Mouse (Mus musculus): Measurements from ENCODE around the gene Tuba1c.

GRCm38 (mm10) chr15:99071988-99072387 lies 42.3 kb downstream of the Tuba1c start:
- TF ChIP-seq GATA1 (IDR thresholded peaks at IDR 0.05; ENCODE audit: low read length) (no peak), TAL1 (IDR thresholded peaks at IDR 0.05; ENCODE audit: low read length) (no peak)

All from erythroblast, embryonic 14.5 days (primary cell).